Mouse (Mus musculus) megakaryocyte, embryonic 14.5 days (primary cell): ENCODE measurements around the gene Lyst.
"Not testable (repeated sequence)": the region's sequence is repeated elsewhere in the genome, so short reads cannot be mapped to it uniquely, and the experiment has no call there.

Experiments used
- FLI1 ChIP-seq: IDR thresholded peaks from 2 replicates; pipeline ENCODE4 v1.6.1; 2012; ENCODE audit warnings: low read length, inconsistent platforms, mixed read lengths
- GATA1 ChIP-seq: IDR thresholded peaks from 3 replicates; pipeline ENCODE4 v1.6.1; 2012; ENCODE audit warnings: mixed read lengths, low read length, inconsistent platforms, borderline replicate concordance

DNA sequence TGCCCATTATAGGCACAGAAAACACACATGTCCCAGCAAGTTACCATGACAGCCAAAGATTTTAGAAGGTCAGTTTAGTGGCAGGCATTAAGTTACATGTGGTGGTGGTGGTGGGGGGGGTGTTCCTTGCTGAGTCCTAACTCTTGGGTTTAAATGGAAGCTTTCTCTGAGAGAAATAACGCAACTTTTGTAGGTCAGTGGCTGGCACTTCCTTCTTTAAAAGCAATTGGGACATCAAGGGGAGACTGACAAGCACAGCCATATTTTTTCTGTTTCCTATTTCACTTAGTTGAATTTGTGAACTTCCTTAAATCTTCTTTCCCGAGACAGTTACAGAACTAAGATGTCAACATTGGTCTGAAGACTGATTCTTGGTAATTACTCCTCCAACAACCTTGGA lies 75.9 kb downstream of the Lyst start:
- not testable (repeated sequence) for TF ChIP-seq FLI1, GATA1
